Mouse (Mus musculus): ENCODE data around the gene Cd302. TPM values are rescaled to one million over a fixed set of nuclear protein-coding genes. Genes with fewer than 3 reads are reported as not detected.

Cd302 gene
- polyA plus RNA-seq, 1 experiment, result 1.2 TPM

DNA sequence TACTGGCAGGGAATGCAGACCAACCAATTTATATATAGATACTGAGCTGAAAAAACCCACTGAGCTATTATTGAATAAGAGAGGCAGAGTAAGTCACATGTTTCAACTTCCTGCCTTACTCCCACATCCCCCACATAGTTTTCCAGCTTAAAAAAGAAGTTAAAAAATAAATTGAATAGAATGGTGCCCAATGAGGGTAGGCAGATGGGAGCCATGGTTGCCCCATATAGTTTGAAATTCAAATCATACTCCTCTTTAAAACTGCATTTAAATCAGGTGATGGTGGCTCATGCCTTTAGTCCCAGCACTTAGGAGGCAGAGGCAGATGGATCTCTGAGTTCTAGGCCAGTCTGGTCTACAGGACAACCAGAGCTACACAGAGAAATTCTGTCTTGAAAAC lies 30.8 kb downstream of the Cd302 start:
- no peak overlapping the region for H3K4me3 ChIP-seq
- H3K79me2 ChIP-seq (ENCODE audit: control insufficient read depth, insufficient read depth), result no peaks in the 10 kb centered on the region
- peaks cover 11% of the 10 kb centered on the region for H3K36me3 ChIP-seq (ENCODE audit: control insufficient read depth, insufficient read depth)
- no peaks in the 10 kb centered on the region for H3K27me3 ChIP-seq (ENCODE audit: control insufficient read depth, insufficient read depth, insufficient read length)
- no peak overlapping the region for H3K4me2 ChIP-seq (ENCODE audit: low read depth)
- TF ChIP-seq POLR2AphosphoS2 (IDR thresholded peaks at IDR 0.05; ENCODE audit: insufficient read length, low read depth) (no peak), CEBPB (IDR thresholded peaks at IDR 0.05; ENCODE audit: insufficient read depth, poor library complexity, severe bottlenecking) (no peak), MYOD1 (IDR thresholded peaks at IDR 0.05; ENCODE audit: control insufficient read depth in 1 of 3, insufficient read length in 2 of 3, low read depth in 2 of 3) (no peak), SRF (IDR thresholded peaks at IDR 0.05; ENCODE audit: control insufficient read depth, insufficient read length, low read depth) (no peak), MYOG (IDR thresholded peaks at IDR 0.05; ENCODE audit: control insufficient read depth in 1 of 3, insufficient read depth in 1 of 3, insufficient read length in 2 of 3, low read depth in 2 of 3) (no peak), TCF12 (IDR thresholded peaks at IDR 0.05; ENCODE audit: insufficient read depth, poor library complexity, severe bottlenecking) (no peak), POLR2A (IDR thresholded peaks at IDR 0.05; ENCODE audit: insufficient read length, low read depth) (no peak), REST (IDR thresholded peaks at IDR 0.05; ENCODE audit: insufficient read depth, insufficient read length) (no peak), TCF3 (IDR thresholded peaks at IDR 0.05; ENCODE audit: insufficient read length, low read depth) (no peak), MAX (IDR thresholded peaks at IDR 0.05; ENCODE audit: low read depth) (no peak), E2F4 (IDR thresholded peaks at IDR 0.05; ENCODE audit: insufficient read depth) (no peak), USF1 (IDR thresholded peaks at IDR 0.05; ENCODE audit: low read depth) (no peak)
- no peak overlapping the region for H3ac ChIP-seq (ENCODE audit: control insufficient read depth, insufficient read length)

DNA sequence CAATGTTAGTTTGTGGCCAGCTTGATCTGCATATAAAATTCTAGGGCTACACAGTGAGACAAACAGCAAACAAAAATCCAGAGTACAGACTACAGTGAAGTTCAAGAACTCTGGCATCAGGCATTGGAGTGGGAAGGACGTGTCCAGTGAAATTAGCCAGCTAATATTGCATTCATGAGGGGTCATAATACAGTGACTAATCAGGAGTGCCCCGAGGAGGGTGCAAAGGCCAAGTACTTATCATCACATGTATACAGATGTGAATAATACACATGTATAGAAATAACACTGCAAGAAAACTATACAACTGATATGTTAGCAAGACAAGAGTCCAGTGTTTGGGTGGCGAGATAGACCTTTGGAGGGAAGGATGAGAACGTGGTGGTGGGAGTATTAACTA lies 31.5 kb downstream of the Cd302 start:
- Histone ChIP-seq H3K79me2 (ENCODE audit: control insufficient read depth, insufficient read depth) (no peaks in the 10 kb centered on the region), H3K4me2 (ENCODE audit: low read depth) (no peak overlapping the region), H3ac (ENCODE audit: control insufficient read depth, insufficient read length) (no peak overlapping the region), H3K36me3 (ENCODE audit: control insufficient read depth, insufficient read depth) (peaks cover 16% of the 10 kb centered on the region), H3K27me3 (ENCODE audit: control insufficient read depth, insufficient read depth, insufficient read length) (no peaks in the 10 kb centered on the region), H3K4me3 (no peak overlapping the region)
- no peak for TF ChIP-seq SRF (IDR thresholded peaks at IDR 0.05; ENCODE audit: control insufficient read depth, insufficient read length, low read depth)
- no peak for TF ChIP-seq MYOG (IDR thresholded peaks at IDR 0.05; ENCODE audit: control insufficient read depth in 1 of 3, insufficient read depth in 1 of 3, insufficient read length in 2 of 3, low read depth in 2 of 3)
- TF ChIP-seq MAX (IDR thresholded peaks at IDR 0.05; ENCODE audit: low read depth), result no peak
- no peak for TF ChIP-seq USF1 (IDR thresholded peaks at IDR 0.05; ENCODE audit: low read depth)
- TF ChIP-seq POLR2A (IDR thresholded peaks at IDR 0.05; ENCODE audit: insufficient read length, low read depth), result no peak
- TF ChIP-seq REST (IDR thresholded peaks at IDR 0.05; ENCODE audit: insufficient read depth, insufficient read length), result no peak
- TF ChIP-seq TCF3 (IDR thresholded peaks at IDR 0.05; ENCODE audit: insufficient read length, low read depth), result no peak
- no peak for TF ChIP-seq TCF12 (IDR thresholded peaks at IDR 0.05; ENCODE audit: insufficient read depth, poor library complexity, severe bottlenecking)
- no peak for TF ChIP-seq CEBPB (IDR thresholded peaks at IDR 0.05; ENCODE audit: insufficient read depth, poor library complexity, severe bottlenecking)
- no peak for TF ChIP-seq E2F4 (IDR thresholded peaks at IDR 0.05; ENCODE audit: insufficient read depth)
- TF ChIP-seq POLR2AphosphoS2 (IDR thresholded peaks at IDR 0.05; ENCODE audit: insufficient read length, low read depth), result no peak
- TF ChIP-seq MYOD1 (IDR thresholded peaks at IDR 0.05; ENCODE audit: control insufficient read depth in 1 of 3, insufficient read length in 2 of 3, low read depth in 2 of 3), result no peak

DNA sequence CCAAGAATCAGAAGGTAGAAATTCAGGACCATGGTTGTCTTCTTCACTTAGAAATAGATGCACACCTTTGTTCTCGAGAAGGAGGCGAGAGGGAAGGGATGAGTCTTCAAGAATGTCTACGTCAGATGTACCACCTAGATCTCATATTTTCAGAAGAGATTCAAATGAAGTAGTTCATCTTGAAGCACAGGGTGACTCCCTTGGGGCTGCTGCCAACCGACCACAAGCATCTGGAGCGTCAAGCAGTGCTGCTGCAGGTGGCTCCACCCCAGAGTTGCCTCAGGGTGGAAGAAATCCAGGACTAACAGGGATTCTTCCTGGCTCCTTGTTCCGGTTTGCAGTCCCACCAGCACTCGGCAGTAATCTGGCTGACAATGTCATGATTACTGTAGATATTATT lies 49.8 kb downstream of the Cd302 start:
- H3K4me2 ChIP-seq (ENCODE audit: low read depth), result no peak overlapping the region

DNA sequence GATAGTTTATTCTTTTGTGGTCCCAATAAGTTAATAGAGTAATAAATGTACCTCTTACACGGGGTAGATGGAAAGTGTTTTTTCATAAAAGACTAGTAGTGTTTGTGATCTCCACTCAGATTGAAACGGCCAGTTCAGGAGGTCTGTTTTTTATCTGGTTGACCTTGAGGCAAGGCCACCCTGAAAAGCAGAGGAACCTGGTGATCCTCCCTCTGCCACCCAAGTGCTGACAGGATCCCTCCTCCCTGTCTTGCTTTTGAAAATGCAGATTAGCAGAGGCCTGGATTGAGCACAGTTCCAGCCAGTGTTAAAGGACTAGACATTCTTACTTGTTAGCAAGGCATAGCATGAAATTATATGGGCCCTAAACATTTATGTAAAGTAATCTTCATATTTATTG lies 51.1 kb downstream of the Cd302 start:
- H3K4me2 ChIP-seq (ENCODE audit: low read depth), result no peak overlapping the region

More for the DNA sequence above, 49.8 kb downstream of the Cd302 start:
- Histone ChIP-seq H3K79me2 (ENCODE audit: control insufficient read depth, insufficient read depth) (peaks cover 8% of the 10 kb centered on the region), H3K4me3 (no peak overlapping the region), H3K27me3 (ENCODE audit: control insufficient read depth, insufficient read depth, insufficient read length) (no peaks in the 10 kb centered on the region), H3K36me3 (ENCODE audit: control insufficient read depth, insufficient read depth) (peaks cover 86% of the 10 kb centered on the region), H3ac (ENCODE audit: control insufficient read depth, insufficient read length) (no peak overlapping the region)
- TF ChIP-seq POLR2A (IDR thresholded peaks at IDR 0.05; ENCODE audit: insufficient read length, low read depth) (no peak), REST (IDR thresholded peaks at IDR 0.05; ENCODE audit: insufficient read depth, insufficient read length) (no peak), CEBPB (IDR thresholded peaks at IDR 0.05; ENCODE audit: insufficient read depth, poor library complexity, severe bottlenecking) (no peak)

DNA sequence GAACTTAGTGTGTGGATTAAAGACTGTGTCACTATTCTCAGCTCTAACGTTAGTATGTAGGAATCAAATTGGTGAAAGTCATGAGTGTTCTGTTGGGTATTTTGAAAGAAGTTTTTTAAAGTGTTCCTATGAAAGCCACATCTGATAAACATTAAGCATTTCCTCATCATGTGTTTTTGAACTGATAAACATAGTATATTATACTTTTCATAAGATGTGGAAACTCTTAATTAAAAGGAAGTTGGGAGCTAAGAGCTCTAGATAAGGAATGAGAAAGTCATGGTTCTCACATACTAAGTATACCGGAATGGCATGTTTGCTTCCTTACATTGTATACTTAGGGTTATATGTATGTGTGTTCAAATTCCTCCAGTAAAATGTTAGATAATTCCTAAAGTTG lies 53.9 kb downstream of the Cd302 start:
- peaks cover 55% of the 10 kb centered on the region for H3K36me3 ChIP-seq (ENCODE audit: control insufficient read depth, insufficient read depth)

More for the DNA sequence above, 51.1 kb downstream of the Cd302 start:
- TF ChIP-seq TCF3 (IDR thresholded peaks at IDR 0.05; ENCODE audit: insufficient read length, low read depth) (no peak), CEBPB (IDR thresholded peaks at IDR 0.05; ENCODE audit: insufficient read depth, poor library complexity, severe bottlenecking) (no peak), MAX (IDR thresholded peaks at IDR 0.05; ENCODE audit: low read depth) (no peak), MYOG (IDR thresholded peaks at IDR 0.05; ENCODE audit: control insufficient read depth in 1 of 3, insufficient read depth in 1 of 3, insufficient read length in 2 of 3, low read depth in 2 of 3) (no peak), USF1 (IDR thresholded peaks at IDR 0.05; ENCODE audit: low read depth) (no peak), POLR2A (IDR thresholded peaks at IDR 0.05; ENCODE audit: insufficient read length, low read depth) (no peak), TCF12 (IDR thresholded peaks at IDR 0.05; ENCODE audit: insufficient read depth, poor library complexity, severe bottlenecking) (no peak), POLR2AphosphoS2 (IDR thresholded peaks at IDR 0.05; ENCODE audit: insufficient read length, low read depth) (no peak), MYOD1 (IDR thresholded peaks at IDR 0.05; ENCODE audit: control insufficient read depth in 1 of 3, insufficient read length in 2 of 3, low read depth in 2 of 3) (no peak), REST (IDR thresholded peaks at IDR 0.05; ENCODE audit: insufficient read depth, insufficient read length) (no peak), SRF (IDR thresholded peaks at IDR 0.05; ENCODE audit: control insufficient read depth, insufficient read length, low read depth) (no peak), E2F4 (IDR thresholded peaks at IDR 0.05; ENCODE audit: insufficient read depth) (no peak)
- Histone ChIP-seq H3K27me3 (ENCODE audit: control insufficient read depth, insufficient read depth, insufficient read length) (no peaks in the 10 kb centered on the region), H3K79me2 (ENCODE audit: control insufficient read depth, insufficient read depth) (peaks cover 20% of the 10 kb centered on the region), H3K36me3 (ENCODE audit: control insufficient read depth, insufficient read depth) (peaks cover 82% of the 10 kb centered on the region), H3ac (ENCODE audit: control insufficient read depth, insufficient read length) (no peak overlapping the region), H3K4me3 (no peak overlapping the region)

More for the DNA sequence above, 53.9 kb downstream of the Cd302 start:
- Histone ChIP-seq H3K4me2 (ENCODE audit: low read depth) (no peak overlapping the region), H3K4me3 (no peak overlapping the region), H3K27me3 (ENCODE audit: control insufficient read depth, insufficient read depth, insufficient read length) (no peaks in the 10 kb centered on the region), H3ac (ENCODE audit: control insufficient read depth, insufficient read length) (no peak overlapping the region), H3K79me2 (ENCODE audit: control insufficient read depth, insufficient read depth) (peaks cover 48% of the 10 kb centered on the region)
- no peak for TF ChIP-seq USF1 (IDR thresholded peaks at IDR 0.05; ENCODE audit: low read depth)
